Mouse (Mus musculus) skeletal muscle tissue, adult 2 months (tissue): ENCODE results near the gene Syt6.

Experiments
- DNase-seq: peaks from one replicate; pipeline ENCODE4 v3.0.0-alpha.2; 2012; ENCODE audit warnings: low read depth, low spot score

The Syt6 gene

GRCm38 (mm10) chr3:103647164-103647867 is 72.3 kb downstream of the Syt6 start:
- DNase-seq, result peak; percentile 46

DNA sequence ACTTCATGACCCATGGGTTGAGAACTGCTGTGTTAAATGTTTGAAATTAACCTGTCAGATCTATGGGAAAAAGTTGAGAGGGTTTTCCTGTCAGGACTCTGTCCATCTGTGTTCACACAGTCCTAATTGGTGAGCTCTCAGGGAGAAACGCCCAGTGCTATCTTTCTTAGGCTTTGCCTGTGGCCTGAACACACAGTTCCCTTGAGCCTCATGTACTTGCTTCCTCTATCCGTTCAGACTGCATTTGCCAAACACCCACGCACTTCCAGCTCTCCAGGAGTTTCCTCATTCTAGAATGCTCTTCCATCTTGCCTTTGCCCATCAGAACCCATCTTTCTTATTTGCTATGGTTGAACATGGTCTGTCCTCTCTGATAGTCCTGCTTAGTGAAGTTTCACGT is 73.5 kb downstream of the Syt6 start:
- DNase-seq, result peak; percentile 45

DNA sequence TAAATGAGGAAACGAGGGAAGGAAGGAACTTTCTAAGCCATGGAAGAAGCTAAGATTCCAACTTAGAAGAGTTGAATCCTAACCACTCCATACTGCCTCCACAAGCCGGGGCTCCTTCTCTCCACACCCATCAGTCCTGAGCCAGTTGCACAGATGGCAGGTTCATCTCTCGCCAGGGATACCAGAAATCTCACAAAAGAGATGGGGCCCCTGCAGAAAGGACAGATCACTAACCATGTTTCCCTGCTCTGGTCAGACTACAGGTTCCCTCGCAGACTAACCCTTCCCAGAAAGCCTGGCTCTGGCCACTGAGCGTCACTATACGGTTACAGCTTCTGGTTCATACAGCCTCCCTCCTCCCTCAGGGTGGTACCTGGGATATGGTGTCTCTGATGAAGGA is 74.7 kb downstream of the Syt6 start:
- no peak for DNase-seq

DNA sequence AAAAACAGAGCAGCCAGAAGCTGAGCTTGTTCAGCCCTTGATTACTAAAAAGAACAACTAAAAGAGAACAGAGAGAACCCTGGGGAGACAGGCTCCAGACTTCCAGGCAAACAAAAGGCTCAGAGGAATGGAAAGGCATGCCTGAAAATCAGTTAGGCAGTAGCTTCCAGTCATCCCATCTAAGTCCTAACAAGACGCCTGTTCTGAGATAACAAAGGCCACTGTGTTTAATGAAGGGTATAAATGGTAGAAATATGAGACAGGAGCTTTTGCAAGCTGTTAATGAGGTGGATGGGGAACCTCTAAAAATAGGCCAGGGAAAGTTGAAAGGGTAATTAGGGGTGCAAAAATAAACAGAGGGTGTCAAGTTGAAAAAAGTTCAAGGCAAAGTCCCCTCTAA is 75.4 kb downstream of the Syt6 start:
- no peak for DNase-seq

DNA sequence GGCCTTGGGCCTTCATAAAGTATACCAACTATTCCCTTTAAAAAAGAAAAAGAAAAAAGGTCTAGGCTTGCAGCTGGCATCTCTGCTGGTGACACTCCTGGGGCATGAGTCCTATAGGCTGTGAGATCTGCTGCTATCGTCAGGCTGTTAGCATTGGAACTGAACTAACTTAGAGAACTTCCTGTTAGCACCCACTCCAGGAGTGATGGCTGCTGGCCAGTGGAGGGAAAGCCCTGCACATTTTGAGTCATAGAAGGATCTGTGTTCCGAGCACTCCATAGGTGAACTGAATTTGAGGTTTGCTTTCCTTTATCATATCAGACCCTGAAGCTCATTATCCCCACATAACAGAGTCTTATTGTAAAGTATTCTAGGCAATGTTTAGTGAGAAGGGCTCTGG is 85.0 kb downstream of the Syt6 start:
- no peak for DNase-seq

DNA sequence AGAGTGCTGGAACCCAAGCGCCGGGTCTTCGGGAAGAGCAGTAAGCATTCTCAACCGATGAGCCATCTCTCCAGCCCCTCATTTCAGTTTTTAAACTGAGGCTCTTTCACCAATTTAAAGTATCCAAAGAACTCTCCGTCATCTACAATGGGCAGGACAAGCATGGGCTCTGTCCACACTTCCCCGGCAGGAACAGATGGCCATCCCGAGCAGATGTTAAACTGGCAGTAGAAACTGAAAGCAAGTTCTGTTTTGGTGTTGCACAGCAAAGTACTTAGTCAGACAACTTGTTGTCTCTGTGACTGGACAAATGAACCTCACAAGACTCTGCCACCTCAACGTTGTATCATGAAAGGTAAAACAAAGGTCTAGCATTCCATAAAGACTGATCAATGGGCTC is 86.7 kb downstream of the Syt6 start:
- DNase-seq, result no peak

GRCm38 (mm10) chr3:103663385-103663784 is 88.4 kb downstream of the Syt6 start:
- DNase-seq, result no peak

DNA sequence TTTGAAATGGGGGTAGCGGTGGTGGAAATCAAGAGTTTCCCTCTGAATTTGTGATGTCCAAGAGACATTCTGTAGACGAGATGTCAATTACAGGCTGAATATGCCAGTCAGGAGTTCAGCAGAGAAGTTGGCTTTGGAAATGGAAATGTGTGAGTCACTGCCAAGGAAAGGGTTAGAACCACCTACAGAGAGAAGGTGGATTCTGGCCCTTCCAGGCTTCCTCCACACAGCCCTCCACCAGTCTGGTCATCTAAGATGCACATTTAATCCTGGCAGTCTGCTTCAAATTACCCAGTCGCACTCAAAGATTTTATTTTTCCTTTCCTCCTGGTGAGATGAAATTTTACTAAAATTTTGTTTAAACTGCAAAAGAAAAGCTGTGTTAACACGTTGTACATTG is 97.1 kb downstream of the Syt6 start:
- DNase-seq, result no peak

DNA sequence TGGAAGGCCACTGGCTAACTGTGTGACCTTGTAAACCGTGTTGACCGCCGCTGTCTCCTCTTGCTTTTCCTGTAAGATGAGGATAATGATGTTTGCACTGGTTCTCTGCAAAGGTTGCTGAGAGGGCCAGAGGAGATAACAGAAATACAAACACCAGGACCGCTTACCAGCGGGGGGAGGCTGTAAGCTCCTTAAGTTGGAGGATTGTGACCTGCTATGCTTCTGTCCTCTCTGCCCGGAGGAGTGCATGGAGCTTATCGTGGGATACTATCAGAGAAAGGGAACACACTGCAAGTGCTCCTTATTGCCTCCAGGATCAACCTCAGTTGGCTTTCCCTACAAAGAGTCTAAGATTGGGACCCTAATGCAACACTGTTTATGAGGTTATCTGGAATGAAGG is 97.7 kb downstream of the Syt6 start:
- no peak for DNase-seq

DNA sequence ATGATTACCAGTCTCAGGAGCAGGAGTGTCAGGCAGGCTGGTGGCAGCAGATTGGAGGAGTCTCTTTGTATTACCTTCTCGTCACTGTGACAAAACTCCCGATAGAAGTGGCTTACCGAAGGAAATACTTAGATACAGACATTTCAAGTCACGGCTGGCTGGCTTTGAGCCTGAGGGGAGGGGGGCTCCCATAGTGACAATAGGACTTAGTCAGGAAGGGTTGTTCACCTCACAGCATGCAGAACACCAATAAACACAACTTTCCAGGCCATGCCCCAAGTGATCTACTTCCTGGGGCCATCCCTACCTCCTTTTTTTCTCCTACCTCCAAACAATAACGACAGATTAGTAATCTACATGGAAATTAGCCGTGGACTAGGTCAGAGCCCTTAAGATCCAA is 103.8 kb downstream of the Syt6 start:
- no peak for DNase-seq

DNA sequence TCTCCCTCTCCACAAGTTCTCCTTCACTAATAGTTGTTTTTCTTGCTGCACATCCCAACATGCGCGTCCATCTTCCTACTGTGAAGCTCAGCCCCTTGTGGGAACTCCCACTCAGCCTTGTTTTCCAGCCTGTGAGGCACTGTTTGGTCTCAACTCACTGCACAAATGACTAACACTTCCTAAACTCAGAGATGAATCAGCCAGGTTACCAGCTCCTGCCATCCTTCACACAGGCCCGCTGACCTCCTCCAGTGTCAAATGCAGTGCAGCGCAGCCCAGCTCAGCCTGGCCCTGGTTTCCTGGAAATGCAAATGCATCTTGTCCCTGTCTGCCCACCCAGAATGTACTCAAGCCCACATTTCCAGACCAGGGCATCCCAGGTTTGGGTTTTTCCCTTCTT is 107.4 kb downstream of the Syt6 start:
- no peak for DNase-seq

GRCm38 (mm10) chr3:103683234-103683965 is 108.4 kb downstream of the Syt6 start:
- DNase-seq, result no peak

DNA sequence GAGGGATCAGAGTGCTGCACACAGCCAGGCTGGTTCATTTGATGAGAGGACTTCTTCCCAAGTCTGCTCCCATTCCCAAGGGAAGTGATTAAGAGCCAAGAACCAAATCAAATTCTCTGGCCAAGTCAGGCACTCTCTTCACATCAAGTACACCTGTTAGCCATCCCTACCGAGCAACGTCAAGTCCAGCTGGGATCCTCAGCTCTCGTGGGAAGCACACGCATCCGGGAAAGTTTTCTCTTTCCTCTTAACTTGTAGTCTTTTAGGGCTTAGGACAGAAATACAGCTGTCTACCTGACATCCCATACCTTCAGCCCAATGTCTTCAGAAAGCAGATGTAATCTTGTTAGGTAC is 108.9 kb downstream of the Syt6 start:
- no peak for DNase-seq

GRCm38 (mm10) chr3:103689043-103689442 is 114.0 kb downstream of the Syt6 start:
- no peak for DNase-seq

DNA sequence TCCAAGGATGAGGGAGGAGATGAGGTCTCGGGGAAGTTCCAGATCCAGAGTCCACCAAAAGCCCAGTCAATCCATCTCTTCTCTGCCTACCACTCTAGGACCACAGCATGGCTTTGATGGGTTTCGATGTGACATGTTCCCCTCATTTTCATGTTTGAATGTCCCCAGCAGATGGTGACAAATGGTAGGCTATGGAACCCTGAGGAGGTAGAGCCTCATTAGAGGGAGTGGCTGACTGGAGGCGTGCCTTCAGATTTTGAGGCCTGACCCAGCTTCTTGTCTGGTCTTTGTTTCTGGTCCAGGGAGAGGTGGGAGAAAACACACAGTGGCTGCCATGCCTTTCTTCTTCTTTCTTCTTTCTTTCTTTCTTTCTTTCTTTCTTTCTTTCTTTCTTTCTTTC is 115.5 kb downstream of the Syt6 start:
- peak; percentile 33 for DNase-seq
